Mouse (Mus musculus) MN1 (cell line): ENCODE data around the gene Cplx1.
A peak's percentile ranks its signal among the peaks of the same experiment; 100 is the strongest.

Experiments
- DNase-seq: peaks from one replicate; pipeline ENCODE4 v3.0.0-alpha.2; 2016; ENCODE audit warnings: low spot score

Cplx1 gene

GRCm38 (mm10) chr5:108549489-108550206 lies at the start of gene Cplx1:
TSS of gene Cplx1 (minus strand) at chr5:108550024.
- DNase-seq = peak; percentile 78

- no peak for DNase-seq
These were observed 31.6 kb upstream of the Cplx1 start for GRCm38 (mm10) chr5:108581361-108581891.

- no peak for DNase-seq
These were observed 23.2 kb upstream of the Cplx1 start for GRCm38 (mm10) chr5:108573054-108573453.

- DNase-seq = peak; percentile 10
These were observed 21.2 kb upstream of the Cplx1 start for GRCm38 (mm10) chr5:108570991-108571390.

- no peak for DNase-seq
These were observed 17.3 kb upstream of the Cplx1 start for GRCm38 (mm10) chr5:108567104-108567503.

- no peak for DNase-seq
These were observed 16.7 kb upstream of the Cplx1 start for GRCm38 (mm10) chr5:108566523-108566922.

- no peak for DNase-seq
These were observed 15.6 kb upstream of the Cplx1 start for GRCm38 (mm10) chr5:108565381-108565780.

GRCm38 (mm10) chr5:108564346-108564745 lies 14.5 kb upstream of the Cplx1 start:
- no peak for DNase-seq

GRCm38 (mm10) chr5:108562483-108562882 lies 12.7 kb upstream of the Cplx1 start:
- DNase-seq = no peak

- DNase-seq = no peak
These were observed 7.2 kb upstream of the Cplx1 start for GRCm38 (mm10) chr5:108556986-108557385.

- DNase-seq = no peak
These were observed 4.2 kb upstream of the Cplx1 start for GRCm38 (mm10) chr5:108554041-108554440.

GRCm38 (mm10) chr5:108550207-108550594 lies 377 bp upstream of the Cplx1 start:
- peak; percentile 41 for DNase-seq

- no peak for DNase-seq
These were observed 711 bp downstream of the Cplx1 start for GRCm38 (mm10) chr5:108549137-108549488.

GRCm38 (mm10) chr5:108547636-108548035 lies 2.2 kb downstream of the Cplx1 start:
- no peak for DNase-seq

GRCm38 (mm10) chr5:108543516-108544291 lies 6.1 kb downstream of the Cplx1 start:
- no peak for DNase-seq

GRCm38 (mm10) chr5:108534188-108534587 lies 15.6 kb downstream of the Cplx1 start:
- DNase-seq = no peak

- no peak for DNase-seq
These were observed 27.2 kb downstream of the Cplx1 start for GRCm38 (mm10) chr5:108522597-108522996.

- no peak for DNase-seq
These were observed 27.9 kb downstream of the Cplx1 start for GRCm38 (mm10) chr5:108521896-108522295.

- DNase-seq = no peak
These were observed 28.8 kb downstream of the Cplx1 start for GRCm38 (mm10) chr5:108521016-108521415.

- DNase-seq = no peak
These were observed 29.7 kb downstream of the Cplx1 start for GRCm38 (mm10) chr5:108520153-108520552.

- no peak for DNase-seq
These were observed 30.9 kb downstream of the Cplx1 start for GRCm38 (mm10) chr5:108518951-108519350.

- DNase-seq = no peak
These were observed 31.5 kb downstream of the Cplx1 start for GRCm38 (mm10) chr5:108518106-108518885.
